Mouse (Mus musculus) layer of hippocampus, postnatal 10 days (tissue): ENCODE results near the gene Fam189a1. TPM values are rescaled to one million over a fixed set of nuclear protein-coding genes. Genes with fewer than 3 reads are reported as not detected.

Experiments
- DNase-seq, 2 experiments: peaks; one replicate each; pipeline ENCODE4 v3.0.0; 2021; ENCODE audit warnings: low spot score in 2 of 2
- total RNA-seq, 2 experiments: library from RNA; stranded (reverse); gene quantifications; 2 replicates each; pipeline ENCODE4 v1.2.3; 2021

Gene Fam189a1
- total RNA-seq, 2 experiments from 2014 or later, result 72.4 to 90.3 TPM

GRCm38 (mm10) chr7:64884187-64884862, 272.0 kb downstream of the Fam189a1 start:
- DNase-seq, result no peak

DNA sequence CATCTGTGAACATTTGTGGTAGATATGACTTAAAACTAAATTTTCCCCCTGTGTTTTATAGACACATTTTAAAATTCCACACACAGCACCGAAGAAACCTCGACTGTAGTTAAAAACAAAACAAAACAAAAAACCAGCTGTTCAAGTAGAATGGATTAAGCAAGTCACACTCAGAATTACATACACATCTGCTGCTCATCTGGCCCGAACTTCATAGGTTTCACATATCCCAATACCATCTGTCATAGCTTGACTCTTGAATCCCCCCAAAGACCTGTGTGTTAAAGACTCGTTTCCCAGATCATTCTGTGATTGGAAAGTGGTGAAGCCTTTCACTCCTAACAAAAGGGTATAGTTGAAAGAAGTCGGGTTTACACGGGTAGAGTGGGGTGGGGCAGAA, 274.1 kb downstream of the Fam189a1 start:
- no peak for DNase-seq

DNA sequence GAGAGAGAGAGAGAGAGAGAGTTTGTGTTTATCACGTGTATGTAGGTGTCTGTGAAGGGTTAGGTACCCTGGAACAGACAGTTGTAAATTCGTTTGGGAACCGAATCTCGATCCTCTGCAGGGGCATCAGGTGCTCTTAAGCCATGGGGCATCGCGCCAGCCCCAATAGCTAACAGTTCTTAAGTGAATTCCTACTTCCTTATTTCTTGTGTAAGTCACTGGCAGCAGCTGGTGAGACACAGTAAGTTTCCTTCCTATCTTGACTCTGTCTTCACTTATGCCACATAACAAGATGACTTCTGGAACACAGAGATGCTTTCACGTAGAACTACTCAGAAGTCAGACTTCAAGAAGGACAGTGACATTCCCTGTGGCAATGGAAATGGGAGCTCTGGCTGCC, 275.0 kb downstream of the Fam189a1 start:
- DNase-seq, result no peak

GRCm38 (mm10) chr7:64880415-64880814, 276.0 kb downstream of the Fam189a1 start:
- DNase-seq, result no peak

DNA sequence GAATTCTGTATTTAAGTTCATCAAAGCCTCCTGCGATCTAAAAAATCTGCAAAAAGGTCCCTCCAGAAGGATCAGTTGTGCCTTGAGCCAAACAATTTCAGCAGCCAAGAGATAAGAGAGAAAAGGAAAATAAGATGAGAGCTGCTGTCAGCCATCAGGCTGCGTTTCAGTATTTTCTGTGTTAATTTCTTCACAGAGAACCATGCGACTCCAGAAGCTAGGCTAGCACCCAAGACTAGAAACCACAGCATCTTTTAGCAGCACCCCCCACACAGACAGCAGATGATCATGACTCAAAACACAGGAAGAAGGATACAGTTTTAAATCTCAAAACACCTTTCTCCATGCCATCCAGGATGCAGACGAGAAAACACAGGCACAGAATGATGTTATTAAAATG, 281.4 kb downstream of the Fam189a1 start:
- DNase-seq, result no peak

- peak in 1 of 2 experiments; percentile 37 for DNase-seq
Observed at GRCm38 (mm10) chr7:64873266-64873665, 283.1 kb downstream of the Fam189a1 start.

DNA sequence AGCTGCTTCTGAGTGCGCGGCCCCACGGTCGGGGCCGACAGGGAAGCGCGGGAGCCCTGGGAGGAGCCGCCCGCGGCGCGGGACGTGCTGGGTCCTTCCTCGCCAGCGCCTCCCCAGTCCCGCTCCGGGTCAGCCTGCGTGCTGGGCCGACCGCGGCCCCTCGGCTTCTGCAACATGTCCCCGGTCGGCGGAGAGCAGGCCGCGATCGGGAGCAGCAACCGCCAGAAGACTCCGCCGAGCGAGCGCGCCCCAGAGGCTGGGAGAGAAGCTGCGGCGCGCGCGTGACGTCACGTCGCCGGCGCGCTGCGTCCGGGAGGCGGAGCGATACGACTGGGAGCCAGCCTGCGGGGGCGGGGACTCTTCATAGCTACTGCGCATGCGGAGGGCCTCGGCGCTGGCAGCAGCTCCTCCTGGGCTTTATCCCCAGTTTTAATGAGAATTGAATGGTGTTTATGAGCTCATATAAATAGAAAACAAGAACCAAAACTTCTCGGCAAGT, 283.6 kb downstream of the Fam189a1 start, which contains the start of gene Nsmce3:
Gene Nsmce3, minus strand, starts transcription at position 255 of the 499 bp plus-strand sequence.
- DNase-seq, result peak; percentile 97 to 99

GRCm38 (mm10) chr7:64871987-64872742, 284.2 kb downstream of the Fam189a1 start:
- DNase-seq, result peak in 1 of 2 experiments; percentile 31

DNA sequence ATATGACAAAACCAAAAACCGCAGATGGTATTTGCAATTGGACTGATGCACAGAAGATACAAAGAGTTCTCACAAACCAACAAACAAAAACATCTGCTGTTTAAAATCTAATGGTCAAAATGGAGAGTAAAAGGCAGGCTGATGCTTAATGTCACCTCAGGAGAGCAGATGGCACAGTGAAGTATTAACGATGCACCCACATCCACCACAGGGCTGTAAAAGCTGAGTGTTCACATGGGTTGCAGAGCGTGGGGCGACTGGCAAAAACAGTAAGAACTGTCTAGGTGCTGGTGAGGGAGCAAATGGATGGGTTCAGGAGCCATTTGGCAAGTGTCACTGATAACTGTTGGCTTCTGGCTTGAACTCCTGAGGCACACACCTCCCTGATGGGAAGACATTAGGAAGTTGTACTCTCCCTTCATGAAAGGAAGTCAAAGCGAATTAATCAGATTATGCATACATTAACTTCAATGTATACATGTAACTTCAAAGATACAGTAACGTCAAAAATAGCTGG, 286.8 kb downstream of the Fam189a1 start:
- no peak for DNase-seq

DNA sequence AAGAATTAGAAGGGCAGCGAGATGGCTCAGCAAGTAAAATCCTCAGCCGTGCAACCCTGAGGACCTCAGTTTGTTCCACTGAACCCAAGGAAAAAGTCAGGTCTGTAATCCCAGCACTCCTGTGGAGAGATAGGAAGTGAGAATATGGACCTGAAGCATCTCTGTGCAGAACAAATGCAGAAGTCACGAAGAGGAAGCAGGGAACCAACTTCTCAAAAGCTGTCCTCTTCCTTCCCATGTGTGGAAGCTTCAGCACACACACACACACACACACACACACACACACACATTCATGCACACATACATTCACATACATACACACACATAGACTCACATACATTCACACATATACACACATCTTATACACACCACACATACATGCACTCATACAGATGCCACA, 292.8 kb downstream of the Fam189a1 start:
- DNase-seq, result no peak

DNA sequence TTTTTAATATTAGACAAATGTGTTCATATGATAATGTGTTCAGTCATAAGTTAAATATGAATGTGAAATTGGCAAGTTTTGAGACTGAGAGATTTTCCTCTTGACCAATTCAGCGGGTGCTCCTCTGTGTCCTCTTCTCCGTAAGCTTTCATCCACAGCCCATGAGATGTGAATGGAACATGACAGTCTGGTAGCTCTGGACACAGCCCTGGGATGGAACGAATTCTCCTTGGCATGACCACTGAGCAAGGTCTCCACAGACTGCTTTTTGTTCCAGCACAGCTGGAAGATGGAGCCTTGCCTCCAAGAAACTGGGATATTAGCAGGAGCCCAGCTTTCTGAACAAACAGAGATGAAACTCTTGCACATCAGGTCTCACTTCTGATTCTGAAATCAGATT, 293.4 kb downstream of the Fam189a1 start:
- DNase-seq, result no peak

GRCm38 (mm10) chr7:64856526-64857082, 299.8 kb downstream of the Fam189a1 start:
- DNase-seq, result no peak

- no peak for DNase-seq
Observed at GRCm38 (mm10) chr7:64855976-64856375, 300.4 kb downstream of the Fam189a1 start.

- no peak for DNase-seq
Observed at GRCm38 (mm10) chr7:64855389-64855927, 300.9 kb downstream of the Fam189a1 start.

DNA sequence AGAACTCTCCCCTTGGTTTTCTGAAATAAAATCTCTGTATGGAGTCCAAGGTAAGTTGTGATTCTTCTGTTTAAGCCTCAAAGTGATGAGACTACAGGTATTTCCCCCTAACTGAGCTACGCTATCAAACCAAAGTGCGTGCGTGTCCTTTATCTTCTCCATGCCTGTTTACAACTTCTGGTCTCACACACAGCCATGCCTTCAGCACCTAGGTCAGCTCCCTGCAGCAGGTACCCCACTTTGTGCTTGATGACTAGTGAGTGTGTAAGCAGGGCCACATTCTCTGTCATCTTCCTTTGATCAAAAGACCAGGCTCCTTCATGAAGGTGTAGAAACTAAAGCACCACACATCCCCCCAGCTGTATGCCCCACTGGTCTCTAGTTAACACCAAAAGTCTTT, 305.6 kb downstream of the Fam189a1 start:
- DNase-seq, result no peak

DNA sequence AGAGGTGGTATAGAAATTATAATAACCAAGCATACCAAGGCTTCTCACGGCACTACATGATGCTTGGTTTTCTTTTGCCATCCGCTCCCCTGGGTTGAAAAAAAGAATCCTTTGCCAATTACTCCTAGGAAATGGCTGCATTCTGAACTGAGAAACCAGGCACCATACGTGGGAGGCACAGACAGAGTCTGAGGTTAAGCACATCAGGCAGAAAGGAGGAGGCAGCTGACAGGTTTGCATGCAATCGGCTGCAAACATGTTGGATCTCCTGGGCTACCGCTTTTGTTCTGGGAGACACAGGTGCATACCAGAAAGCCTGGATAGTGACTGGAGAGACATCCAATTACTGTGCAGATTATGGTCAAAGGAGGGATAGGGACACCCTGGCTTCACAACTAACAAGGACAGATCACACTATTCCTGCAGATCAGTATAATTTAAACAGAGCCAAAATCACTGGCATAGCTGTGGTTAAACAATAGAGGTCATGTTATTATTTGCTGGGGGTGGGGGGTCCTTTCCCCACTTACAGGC, 308.9 kb downstream of the Fam189a1 start:
- DNase-seq, result no peak

- no peak for DNase-seq
Observed at GRCm38 (mm10) chr7:64846061-64846460, 310.3 kb downstream of the Fam189a1 start.

DNA sequence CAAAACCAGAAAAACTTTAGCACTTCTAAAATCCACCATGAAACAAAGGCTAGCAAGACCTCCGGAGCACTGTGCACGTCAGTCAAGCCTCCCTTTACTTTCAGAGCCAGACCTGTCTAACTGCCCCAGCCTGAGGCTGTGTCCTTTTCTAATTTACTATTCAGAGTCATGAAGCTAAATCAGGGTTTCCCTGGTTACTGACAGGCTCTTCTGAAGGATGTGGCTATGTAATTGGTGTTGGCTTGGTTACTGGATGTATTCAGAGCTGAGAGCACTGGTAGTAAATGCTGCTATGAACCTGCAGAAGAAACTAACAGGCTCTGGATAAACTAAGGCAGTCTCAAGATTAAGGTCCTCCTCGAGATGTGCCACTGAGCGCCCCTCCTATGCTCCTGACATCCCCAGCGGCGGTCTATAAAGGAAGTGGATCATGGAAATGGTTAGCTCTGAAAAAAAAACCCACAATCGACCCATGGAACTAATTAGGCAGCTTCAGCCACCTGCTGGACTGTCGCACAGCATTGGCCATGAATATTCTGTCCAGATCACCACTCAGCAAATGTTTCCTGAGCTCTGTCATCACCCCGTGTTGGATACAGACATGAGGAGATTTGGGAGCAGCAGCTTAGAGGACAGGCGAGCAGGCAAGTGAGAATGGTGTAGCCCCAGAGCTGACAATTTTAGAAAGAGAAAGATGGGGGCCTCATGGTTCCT, 315.3 kb downstream of the Fam189a1 start:
- DNase-seq, result peak in 1 of 2 experiments; percentile 25

DNA sequence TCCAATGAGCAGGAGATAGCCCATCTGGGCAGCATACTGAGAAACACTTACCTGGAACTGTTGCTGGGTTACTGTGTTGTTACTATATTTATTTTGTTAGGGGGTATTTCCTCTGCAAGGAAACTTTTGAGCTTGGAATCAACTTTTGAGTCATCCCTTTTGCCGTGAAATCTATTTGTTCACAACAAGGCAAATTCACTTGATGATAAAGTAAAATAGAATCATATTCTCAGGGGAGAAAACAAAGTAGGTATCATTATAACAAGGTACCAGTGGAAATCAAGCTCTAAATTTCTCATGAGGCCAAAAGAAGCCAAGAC, 315.8 kb downstream of the Fam189a1 start:
- no peak for DNase-seq

DNA sequence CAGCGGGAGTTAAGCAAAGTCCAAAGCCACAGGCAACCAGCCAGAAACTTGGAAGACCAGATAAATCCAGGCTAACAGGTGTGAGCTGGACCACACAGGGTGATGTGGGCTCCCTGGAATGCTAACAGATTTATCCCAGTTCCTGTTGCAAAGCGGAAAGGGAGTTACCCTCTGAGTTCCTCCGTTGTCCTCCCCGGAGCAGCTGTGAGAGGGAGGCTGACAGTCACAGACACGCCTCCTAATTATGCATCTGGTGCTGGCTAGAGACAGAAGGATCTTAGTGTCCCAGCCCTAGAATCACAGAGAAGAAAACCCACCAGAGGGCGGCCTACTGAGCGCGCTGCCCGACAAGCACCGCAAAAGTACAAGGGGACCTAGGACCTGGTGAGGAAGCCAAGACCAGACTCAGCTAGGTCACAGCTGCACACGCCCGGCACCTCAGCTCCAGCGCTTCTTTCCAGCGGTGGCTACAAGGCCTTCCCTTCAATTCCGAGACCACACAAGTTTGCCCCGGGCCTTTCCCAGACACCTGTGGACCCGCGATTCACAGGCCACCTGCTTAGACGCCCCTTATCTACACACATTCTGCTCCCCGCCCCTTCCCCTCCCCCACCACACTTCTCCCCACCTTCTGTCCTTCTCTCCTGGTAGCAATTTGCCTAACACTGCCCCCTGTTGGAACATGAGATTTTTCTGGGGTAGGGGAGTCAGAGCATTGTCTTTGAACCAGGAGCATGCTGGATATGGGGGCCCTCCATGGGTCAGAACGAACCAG, 316.4 kb downstream of the Fam189a1 start:
- DNase-seq, result peak; percentile 64 to 65
